Mouse (Mus musculus): Measurements from ENCODE around the gene Eif2b4.

- no peak for TF ChIP-seq CTCF (IDR thresholded peaks at IDR 0.05; ENCODE audit: control insufficient read depth, insufficient read depth, low read length)
- TF ChIP-seq POLR2A (IDR thresholded peaks at IDR 0.05; ENCODE audit: borderline replicate concordance, control insufficient read depth, low read depth, low read length): no peak
Measured at GRCm38 (mm10) chr5:31198616-31199320, 5.5 kb upstream of the Eif2b4 start.
